Comparison of ENCODE assay signal across 15 mouse cellular contexts in genomic region chr10:78446195-78446594, GRCm38 (mm10).
"Had no signal": no experiment of that assay in that cellular context is flagged by ENCODE, and none has a peak within 500 bp of the region (broad histone marks: within the 10 kb centered on the region; RNA-seq: fewer than 3 reads in every experiment).

No protein-coding gene starts in this region.

- H3K4me2 ChIP-seq: neural tube, embryonic 13.5 days; neural tube, embryonic 15.5 days; stomach, embryonic 15.5 days had no signal

- H3K4me1 ChIP-seq: neural tube, embryonic 13.5 days; neural tube, embryonic 15.5 days; stomach, embryonic 15.5 days had no signal

- H3K36me3 ChIP-seq: stomach, embryonic 15.5 days had no signal

- H3K9me3 ChIP-seq: neural tube, embryonic 13.5 days; neural tube, embryonic 15.5 days; stomach, embryonic 15.5 days had no signal

- H3K27ac ChIP-seq: neural tube, embryonic 13.5 days; neural tube, embryonic 15.5 days; stomach, embryonic 15.5 days; stomach, postnatal 0 days had no signal

- H3K4me3 ChIP-seq: neural tube, embryonic 13.5 days; neural tube, embryonic 15.5 days; stomach, embryonic 15.5 days had no signal

- H3K9ac ChIP-seq: neural tube, embryonic 13.5 days; neural tube, embryonic 15.5 days; stomach, embryonic 15.5 days had no signal

- DNase-seq: retina, postnatal 1 day; right cerebral cortex, adult 18-20 months; right cerebral cortex, postnatal 14 days; right cerebral cortex, postnatal 25 days; spleen, adult 18-20 months; thymus, adult 18-20 months; thymus, adult 2 months; thymus, postnatal 14 days; thymus, postnatal 25 days; thymus, postnatal 36 days; thymus, postnatal 4 days had no signal

- H3K27me3 ChIP-seq: neural tube, embryonic 13.5 days; neural tube, embryonic 15.5 days; stomach, embryonic 15.5 days had no signal
